Mouse (Mus musculus) liver, adult 2 months (tissue): ENCODE measurements around the gene Tsc22d3. TPM values are rescaled to one million over a fixed set of nuclear protein-coding genes. Genes with fewer than 3 reads are reported as not detected.

Source experiments
- DNase-seq: peaks from one replicate; pipeline ENCODE4 v3.0.0-alpha.2; 2011; ENCODE audit warnings: low read depth, low spot score; ENCODE audit errors: extremely low read depth
- H3K27ac ChIP-seq: fragments of 200-500 bp; replicated peaks from 2 replicates; pipeline ENCODE4 v1.5.1; 2012; ENCODE audit warnings: low read depth, mild to moderate bottlenecking, control low read depth, inconsistent platforms, low read length; ENCODE audit not compliant: insufficient read depth
- H3K27me3 ChIP-seq: fragments of 200-500 bp; 2 replicates; pipeline ENCODE4 v1.6.1; 2012; ENCODE audit warnings: mild to moderate bottlenecking, moderate library complexity, low read length, inconsistent platforms; ENCODE audit not compliant: control insufficient read depth, insufficient read depth
- H3K36me3 ChIP-seq: fragments of 200-500 bp; 2 replicates; pipeline ENCODE4 v1.6.1; 2012; ENCODE audit warnings: low read length, inconsistent platforms; ENCODE audit not compliant: control insufficient read depth, insufficient read depth
- H3K4me1 ChIP-seq: fragments of 200-500 bp; 2 replicates; pipeline ENCODE4 v1.6.1; 2011; ENCODE audit warnings: low read length; ENCODE audit not compliant: control insufficient read depth, insufficient read depth
- H3K4me3 ChIP-seq: fragments of 200-500 bp; 2 replicates; pipeline ENCODE4 v1.5.1; 2011; ENCODE audit warnings: low read depth, mild to moderate bottlenecking, control low read depth, low read length, moderate library complexity; ENCODE audit not compliant: insufficient read depth
- H3K79me2 ChIP-seq: fragments of 200-500 bp; 2 replicates; pipeline ENCODE4 v1.6.1; 2012; ENCODE audit warnings: inconsistent platforms, mild to moderate bottlenecking, low read length, moderate library complexity; ENCODE audit not compliant: control insufficient read depth, insufficient read depth
- H3K9ac ChIP-seq: fragments of 200-500 bp; 2 replicates; pipeline ENCODE4 v1.6.1; 2012; ENCODE audit warnings: low read depth, mild to moderate bottlenecking, control low read depth, inconsistent platforms, low read length
- CTCF ChIP-seq: fragments of 200-500 bp; IDR thresholded peaks from 2 replicates; pipeline ENCODE4 v1.5.1; 2011; ENCODE audit warnings: low read depth, low read length, control low read depth
- POLR2A ChIP-seq: fragments of 200-500 bp; IDR thresholded peaks from 2 replicates; pipeline ENCODE4 v1.6.1; 2011; ENCODE audit warnings: low read length, control low read depth; ENCODE audit not compliant: insufficient read depth; ENCODE audit errors: extremely low read depth
- WGBS: fragments of 180-500 bp; shearing (Covaris S2); methylation state at CpG from one replicate; pipeline ENCODE4 v1.1.7; 2018; 5-methylcytosine and 5-hydroxymethylcytosine counted together
- polyA plus RNA-seq: library from polyadenylated mRNA; depleted of rRNA; stranded (reverse); fragments of >200 nt; gene quantifications from 2 replicates; pipeline ENCODE4 v1.2.3, GENCODE M21; 2012
- total RNA-seq: library from RNA; depleted of rRNA; stranded (reverse); fragments of >200 nt; gene quantifications from 2 replicates; pipeline ENCODE4 v1.2.3, GENCODE M21; 2014

The Tsc22d3 gene
- total and polyA plus RNA-seq, 2 experiments, result 56.1 to 194 TPM

- Histone ChIP-seq H3K4me3 (no peak overlapping the region), H3K79me2 (no peaks in the 10 kb centered on the region), H3K9ac (peak overlapping the region; percentile 29; the same call in 1 of the 2 replicates), H3K36me3 (peaks cover 2% of the 10 kb centered on the region; the same call in 1 of the 2 replicates), H3K27me3 (no peaks in the 10 kb centered on the region), H3K4me1 (peaks cover 32% of the 10 kb centered on the region), H3K27ac (peak overlapping the region; percentile 90)
- WGBS, result 22% methylated on average over 1 of the region's 1 CpGs
- peak; percentile 81 for DNase-seq
- TF ChIP-seq CTCF, result no peak
- TF ChIP-seq POLR2A, result no peak
These were observed 35.7 kb downstream of the Tsc22d3 start for GRCm38 (mm10) chrX:140564777-140565176.

DNA sequence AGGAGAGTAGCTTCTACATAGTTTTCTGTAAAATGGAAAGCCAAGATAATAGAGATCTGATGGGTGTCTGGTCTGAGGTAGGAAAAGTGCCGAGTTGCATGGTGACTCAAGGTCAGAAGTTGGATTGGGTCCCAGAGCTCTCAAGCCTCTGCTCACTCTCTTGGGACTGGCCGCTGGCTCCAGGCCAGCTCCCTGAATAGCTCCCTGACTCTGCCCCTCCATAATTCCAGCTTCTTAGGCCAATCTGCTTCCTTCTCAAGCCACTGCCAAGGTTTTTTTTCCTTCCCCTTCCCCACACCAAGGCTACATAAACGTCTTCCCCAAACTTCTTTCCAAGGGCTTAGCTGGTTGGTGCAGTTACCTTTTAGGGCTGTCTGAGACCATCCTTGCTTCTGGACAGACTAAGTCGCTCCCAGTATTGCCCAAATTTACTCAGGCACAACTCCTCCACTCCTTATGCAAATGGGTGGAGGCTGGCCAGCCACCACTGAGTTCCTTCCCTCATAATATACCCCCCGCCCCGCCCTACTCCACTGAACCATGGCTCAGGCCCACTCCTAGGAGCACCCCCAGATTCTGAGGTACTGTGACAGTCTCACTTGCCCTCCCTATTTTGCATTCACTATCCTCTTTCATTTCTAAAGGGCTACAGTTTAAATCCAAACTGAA is 42.1 kb downstream of the Tsc22d3 start:
- Histone ChIP-seq H3K4me3 (no peak overlapping the region), H3K4me1 (peaks cover 9% of the 10 kb centered on the region), H3K79me2 (no peaks in the 10 kb centered on the region), H3K27me3 (no peaks in the 10 kb centered on the region), H3K36me3 (no peaks in the 10 kb centered on the region; the same call in 1 of the 2 replicates), H3K27ac (peak overlapping the region; percentile 48; the same call in 1 of the 2 replicates), H3K9ac (no peak overlapping the region)
- peak; percentile 43 for DNase-seq
- WGBS, result 62% methylated on average over 6 of the region's 6 CpGs
- TF ChIP-seq CTCF, result no peak
- no peak for TF ChIP-seq POLR2A

DNA sequence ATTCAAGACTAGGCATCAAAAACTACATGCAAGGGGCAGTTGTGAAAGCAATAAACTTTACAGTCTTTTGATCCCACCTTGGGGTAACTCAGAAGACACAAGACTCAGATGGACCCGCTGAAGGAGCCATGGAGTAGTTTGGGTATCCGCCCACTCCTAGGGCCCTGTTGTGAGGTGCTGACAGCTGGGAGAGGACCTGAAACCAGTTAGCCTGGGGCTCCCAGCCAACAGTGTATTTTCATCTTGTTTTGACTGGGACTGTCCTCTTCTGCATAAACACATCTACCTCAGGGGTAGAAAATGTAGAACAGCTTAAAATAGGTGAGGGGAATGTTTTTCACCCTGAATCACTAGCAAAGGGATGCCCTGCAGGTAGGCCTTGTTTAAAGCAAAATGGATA is 44.5 kb downstream of the Tsc22d3 start:
- no peak for TF ChIP-seq CTCF
- TF ChIP-seq POLR2A, result no peak
- Histone ChIP-seq H3K79me2 (no peaks in the 10 kb centered on the region; the same call in 1 of the 2 replicates), H3K4me3 (no peak overlapping the region), H3K27me3 (no peaks in the 10 kb centered on the region), H3K27ac (no peak overlapping the region), H3K36me3 (no peaks in the 10 kb centered on the region; the same call in none of the 2 replicates), H3K4me1 (peaks cover 6% of the 10 kb centered on the region), H3K9ac (no peak overlapping the region)
- WGBS, result 88% methylated on average over 2 of the region's 2 CpGs
- no peak for DNase-seq

- Histone ChIP-seq H3K4me3 (no peak overlapping the region), H3K9ac (no peak overlapping the region), H3K27ac (no peak overlapping the region), H3K36me3 (no peaks in the 10 kb centered on the region; the same call in none of the 2 replicates), H3K4me1 (peaks cover 6% of the 10 kb centered on the region), H3K79me2 (no peaks in the 10 kb centered on the region; the same call in 1 of the 2 replicates), H3K27me3 (no peaks in the 10 kb centered on the region)
- TF ChIP-seq POLR2A, result no peak
- TF ChIP-seq CTCF, result no peak
- WGBS, result 7% methylated on average over 3 of the region's 3 CpGs
- peak; percentile 89 for DNase-seq
These were observed 45.0 kb downstream of the Tsc22d3 start for GRCm38 (mm10) chrX:140555423-140555822.

DNA sequence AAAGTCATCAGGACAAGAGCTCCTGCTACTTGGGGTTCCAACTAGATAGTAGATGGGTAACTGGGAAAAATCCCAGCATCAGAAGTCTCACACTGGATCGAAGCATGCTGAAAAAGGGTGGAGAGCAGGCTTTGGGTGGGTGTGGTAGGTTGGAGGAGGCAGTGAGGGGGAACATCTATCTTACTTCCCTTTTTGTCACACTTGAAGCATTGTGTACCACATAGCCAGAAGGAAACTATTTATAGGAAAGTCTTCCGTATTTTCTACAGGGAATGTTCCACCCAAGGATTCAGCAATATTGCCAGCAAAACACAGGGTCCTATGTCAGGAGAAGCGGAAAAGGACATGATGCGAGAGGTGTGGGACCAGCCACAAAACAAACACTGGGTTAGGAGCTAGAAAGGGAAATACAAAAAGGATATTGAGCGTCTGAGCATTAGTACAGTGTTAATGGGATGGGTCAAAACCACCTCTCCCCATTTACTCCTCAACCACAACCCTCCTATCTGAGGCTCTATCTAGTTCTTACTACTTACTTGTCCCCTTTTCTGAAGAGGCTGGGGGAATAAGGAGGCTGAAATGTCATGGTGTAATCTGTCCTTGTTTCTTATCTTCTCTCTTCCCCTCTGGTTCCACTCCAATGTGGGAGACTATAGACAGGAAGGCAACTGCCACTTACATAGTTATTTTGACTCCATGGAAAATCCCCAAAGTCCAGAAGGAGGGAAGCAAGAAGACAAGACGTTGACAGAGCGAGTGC is 52.6 kb downstream of the Tsc22d3 start:
- TF ChIP-seq CTCF, result no peak
- no peak for TF ChIP-seq POLR2A
- no peak overlapping the region for H3K9ac ChIP-seq
- no peak overlapping the region for H3K4me3 ChIP-seq
- peak overlapping the region; percentile 41 for H3K27ac ChIP-seq
- peaks cover 8% of the 10 kb centered on the region for H3K4me1 ChIP-seq
- no peaks in the 10 kb centered on the region; the same call in 1 of the 2 replicates for H3K36me3 ChIP-seq
- H3K79me2 ChIP-seq, result peaks cover under 1% of the 10 kb centered on the region; the same call in 1 of the 2 replicates
- DNase-seq, result no peak
- 67% methylated on average over 7 of the region's 7 CpGs for WGBS
- no peaks in the 10 kb centered on the region for H3K27me3 ChIP-seq
